Mouse (Mus musculus) E14TG2a.4 (cell line): ENCODE results near the gene Krtap5-1.
"Not testable (repeated sequence)": the region's sequence is repeated elsewhere in the genome, so short reads cannot be mapped to it uniquely, and the experiment has no call there.

ENCODE experiments used
- H3K27me3 ChIP-seq: 2 replicates; pipeline ENCODE4 v1.6.1; 2014; ENCODE audit warnings: low read length, control low read depth; ENCODE audit not compliant: insufficient read depth
- H3K36me3 ChIP-seq: 2 replicates; pipeline ENCODE4 v1.6.1; 2014; ENCODE audit warnings: low read length, control low read depth; ENCODE audit not compliant: insufficient read depth
- H3K4me1 ChIP-seq: replicated peaks from 2 replicates; pipeline ENCODE4 v1.6.1; 2014; ENCODE audit warnings: low read depth, low read length, control low read depth
- H3K4me3 ChIP-seq: replicated peaks from 2 replicates; pipeline ENCODE4 v1.5.1; 2014; ENCODE audit warnings: mild to moderate bottlenecking, low read length
- H3K9me3 ChIP-seq: 2 replicates; pipeline ENCODE4 v1.6.1; 2014; ENCODE audit warnings: low read length, control low read depth
- CTCF ChIP-seq: conservative IDR thresholded peaks from 2 replicates; pipeline ENCODE4 v1.5.1; 2014; ENCODE audit warnings: low read length
- NANOG ChIP-seq: IDR thresholded peaks from 2 replicates; pipeline ENCODE4 v1.6.1; 2014; ENCODE audit warnings: borderline replicate concordance, low read length, mixed read lengths
- POU5F1 ChIP-seq: IDR thresholded peaks from 2 replicates; pipeline ENCODE4 v1.6.1; 2014; ENCODE audit warnings: low read length, borderline replicate concordance

Krtap5-1 gene

DNA sequence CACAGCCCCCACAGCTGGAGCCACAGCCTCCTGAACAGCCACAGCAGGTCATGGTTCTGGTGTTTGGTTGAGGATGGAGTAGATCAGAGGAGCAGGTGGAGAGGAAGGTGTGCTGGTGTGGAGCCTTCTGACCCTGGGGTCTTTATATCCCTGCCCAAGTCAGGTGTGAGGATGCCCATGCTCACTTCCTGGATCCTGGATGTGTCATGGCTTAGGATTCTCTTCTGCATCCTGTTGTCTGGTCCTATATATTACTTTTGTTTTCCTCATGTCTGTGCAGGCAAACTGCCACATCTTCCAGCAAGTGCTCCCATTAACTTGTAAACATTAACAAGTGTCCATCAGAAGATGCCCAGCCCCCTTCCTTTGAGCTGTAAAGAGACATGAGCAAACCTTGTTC lies at the start of gene Krtap5-1:
Gene Krtap5-1 (minus strand): TSS at position 101 of the 400 bp plus-strand sequence.
- Histone ChIP-seq H3K27me3 (peaks cover 21% of the 10 kb centered on the region), H3K9me3 (peaks cover 12% of the 10 kb centered on the region)
- H3K36me3 ChIP-seq, H3K4me1 ChIP-seq, H3K4me3 ChIP-seq: not testable (repeated sequence)

DNA sequence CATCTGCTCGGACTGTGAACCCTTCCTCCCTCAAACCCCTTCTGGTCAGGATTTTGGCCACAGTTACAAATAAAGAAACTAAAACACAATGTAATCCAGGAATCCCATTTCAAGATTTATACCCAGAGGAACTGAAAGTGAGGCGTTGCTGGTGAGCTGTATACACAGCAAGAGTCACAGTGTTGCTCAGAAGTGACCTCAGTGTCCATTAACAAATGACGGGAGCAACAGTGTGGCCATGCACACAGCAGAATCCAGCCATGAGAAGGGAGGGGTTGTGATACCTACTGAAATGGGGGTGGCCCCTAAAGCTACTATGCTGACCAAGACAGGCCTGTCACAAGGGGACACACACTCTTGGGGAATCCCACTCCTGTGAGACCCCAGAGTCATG lies 45.3 kb upstream of the Krtap5-1 start:
- Histone ChIP-seq H3K9me3 (no peaks in the 10 kb centered on the region), H3K4me3 (no peak overlapping the region), H3K4me1 (peaks cover 6% of the 10 kb centered on the region), H3K36me3 (no peaks in the 10 kb centered on the region), H3K27me3 (peaks cover 16% of the 10 kb centered on the region; the same call in 1 of the 2 replicates)
- no peak for TF ChIP-seq NANOG
- TF ChIP-seq POU5F1, result no peak
- no peak for TF ChIP-seq CTCF

DNA sequence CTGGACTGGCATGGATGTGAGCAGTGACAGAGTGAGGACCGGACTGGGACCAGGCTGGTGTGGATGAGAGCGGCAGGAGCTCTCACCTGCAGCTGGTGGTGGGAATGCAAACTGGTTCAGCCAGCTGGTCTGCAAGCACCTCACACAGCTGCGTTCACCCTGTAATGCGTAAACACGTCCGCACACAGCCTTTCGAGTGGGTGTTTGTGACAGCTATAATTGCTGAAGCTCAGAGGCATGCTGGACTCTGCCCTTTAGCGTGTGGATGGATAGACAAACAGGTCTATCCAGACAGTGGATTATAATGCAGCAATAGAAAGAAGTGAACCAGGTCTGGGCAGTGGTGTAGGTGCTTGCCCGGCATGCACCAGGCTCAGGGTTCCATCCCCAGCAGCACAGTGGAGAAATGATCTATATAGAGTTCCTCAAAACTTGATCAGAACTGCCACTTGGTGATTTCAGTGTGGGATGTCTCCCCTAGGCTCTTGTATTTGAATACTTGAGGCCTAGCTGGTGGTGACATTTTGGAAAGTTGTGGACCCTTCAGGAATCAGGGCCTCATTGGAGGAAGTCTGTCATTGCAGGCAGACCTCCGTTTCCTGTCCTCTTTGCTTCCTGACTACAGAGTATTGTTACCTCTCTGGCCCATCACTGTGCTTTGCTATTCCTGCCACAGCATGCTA lies 44.8 kb upstream of the Krtap5-1 start:
- Histone ChIP-seq H3K36me3 (no peaks in the 10 kb centered on the region), H3K4me3 (no peak overlapping the region), H3K27me3 (peaks cover 16% of the 10 kb centered on the region; the same call in 1 of the 2 replicates), H3K9me3 (no peaks in the 10 kb centered on the region), H3K4me1 (peaks cover 6% of the 10 kb centered on the region)
- TF ChIP-seq NANOG (no peak), CTCF (no peak)

DNA sequence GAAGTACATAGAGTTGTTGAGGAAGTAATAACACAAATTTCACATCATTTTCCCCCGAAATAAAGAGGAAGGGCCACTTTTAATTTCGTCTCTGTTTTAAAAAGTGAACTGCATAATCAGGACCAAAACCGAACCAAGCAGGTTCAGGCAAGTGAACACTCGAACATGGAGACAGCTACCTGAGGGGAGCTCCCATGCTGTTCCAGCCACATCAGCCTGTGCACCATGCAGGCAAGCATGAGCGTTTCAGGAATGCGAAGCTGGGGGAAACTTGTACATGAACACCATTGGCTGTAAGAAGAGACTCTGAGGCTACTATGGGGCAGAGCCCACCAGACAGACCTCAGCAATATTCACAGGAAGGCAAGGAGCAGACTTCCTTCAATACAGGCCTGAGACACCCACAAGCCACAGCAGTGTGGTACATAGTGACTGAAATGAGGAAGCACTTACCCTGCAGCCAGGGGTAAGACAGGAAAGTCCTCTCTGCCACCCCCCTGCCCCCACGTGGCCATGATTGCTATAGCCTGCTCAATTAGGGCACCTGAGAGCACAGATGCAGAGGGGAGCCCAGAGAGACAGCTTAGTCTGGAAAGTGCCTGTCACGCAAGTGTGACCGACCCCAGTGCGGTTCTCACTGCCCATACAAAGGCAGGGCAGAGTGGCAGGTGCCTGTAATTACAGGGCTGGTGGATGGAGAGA lies 43.5 kb upstream of the Krtap5-1 start:
- Histone ChIP-seq H3K9me3 (no peaks in the 10 kb centered on the region), H3K4me3 (no peak overlapping the region), H3K36me3 (no peaks in the 10 kb centered on the region), H3K4me1 (0 out of 2 replicates have a peak, but pooled peaks cover under 1% of the 10 kb centered on the region), H3K27me3 (peaks cover 23% of the 10 kb centered on the region; the same call in 1 of the 2 replicates)
- TF ChIP-seq POU5F1, result no peak

DNA sequence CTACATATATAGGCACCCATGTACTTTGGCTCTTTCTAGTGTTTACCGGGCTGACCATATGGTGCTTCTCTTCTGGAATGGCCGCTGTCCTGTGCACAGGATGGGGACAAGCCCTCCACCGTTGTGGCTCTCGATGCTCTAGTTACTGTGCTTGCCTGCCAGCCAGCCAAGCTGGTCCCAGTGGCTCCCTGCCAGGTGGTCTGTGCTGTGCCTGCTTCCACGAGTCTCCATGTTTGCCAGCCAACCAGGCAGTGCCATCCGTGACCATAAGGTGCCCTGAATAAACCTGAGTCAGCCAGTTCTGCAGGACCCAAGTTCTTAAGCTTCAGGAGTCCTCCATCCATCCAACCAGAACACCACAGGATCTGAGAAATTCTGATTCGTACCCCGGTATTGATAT lies 38.2 kb upstream of the Krtap5-1 start:
- H3K4me3 ChIP-seq, result no peak overlapping the region
- H3K4me1 ChIP-seq, result no peaks in the 10 kb centered on the region
- no peaks in the 10 kb centered on the region for H3K36me3 ChIP-seq
- TF ChIP-seq NANOG, result no peak
- TF ChIP-seq POU5F1, result no peak
- no peaks in the 10 kb centered on the region for H3K9me3 ChIP-seq
- peaks cover 23% of the 10 kb centered on the region for H3K27me3 ChIP-seq

DNA sequence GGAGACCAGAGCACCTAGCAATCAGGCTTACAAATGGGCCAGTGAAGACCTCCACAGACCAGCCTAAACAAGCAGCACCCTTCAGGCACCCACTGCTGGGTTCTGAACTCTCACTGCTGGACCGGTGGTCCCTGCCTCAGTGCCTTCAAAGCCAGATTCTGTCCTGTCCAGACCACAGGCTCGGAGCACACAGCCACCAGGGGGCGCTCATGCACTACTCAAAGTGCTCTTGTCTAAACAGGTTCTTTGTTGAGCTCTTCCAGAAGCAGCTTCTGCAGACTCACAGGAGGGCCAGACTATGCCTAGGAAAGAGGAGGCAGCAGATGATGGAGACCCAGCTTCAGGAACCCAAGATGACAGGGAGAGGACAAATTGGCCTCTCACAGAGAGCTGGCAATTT lies 37.3 kb upstream of the Krtap5-1 start:
- TF ChIP-seq POU5F1 (no peak), CTCF (peak; percentile 80)
- peaks cover 19% of the 10 kb centered on the region for H3K27me3 ChIP-seq
- H3K36me3 ChIP-seq, result no peaks in the 10 kb centered on the region
- no peaks in the 10 kb centered on the region for H3K9me3 ChIP-seq
- no peaks in the 10 kb centered on the region for H3K4me1 ChIP-seq
- H3K4me3 ChIP-seq, result no peak overlapping the region

DNA sequence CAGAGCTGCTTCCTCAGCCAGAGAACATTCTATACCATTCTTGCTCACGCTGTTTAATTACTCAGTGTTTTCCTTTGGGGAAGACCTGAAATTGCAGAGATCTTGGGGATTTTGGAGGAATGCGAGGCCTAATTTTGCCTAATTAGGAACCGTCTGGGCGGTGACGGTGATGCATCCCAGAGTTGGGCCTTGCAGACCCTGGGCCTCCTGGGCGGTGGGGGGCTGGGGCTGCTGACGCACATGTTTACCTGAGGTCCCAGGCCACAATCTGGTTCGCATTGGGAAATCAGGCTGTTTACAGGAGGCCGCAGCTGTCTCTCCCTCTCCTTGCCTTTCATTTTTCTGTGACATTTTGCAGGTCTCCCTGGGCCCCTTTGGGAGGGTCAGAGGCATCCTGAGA lies 35.8 kb upstream of the Krtap5-1 start:
- peaks cover 17% of the 10 kb centered on the region for H3K27me3 ChIP-seq
- not testable (repeated sequence) for H3K4me3 ChIP-seq, H3K36me3 ChIP-seq, H3K9me3 ChIP-seq, H3K4me1 ChIP-seq

DNA sequence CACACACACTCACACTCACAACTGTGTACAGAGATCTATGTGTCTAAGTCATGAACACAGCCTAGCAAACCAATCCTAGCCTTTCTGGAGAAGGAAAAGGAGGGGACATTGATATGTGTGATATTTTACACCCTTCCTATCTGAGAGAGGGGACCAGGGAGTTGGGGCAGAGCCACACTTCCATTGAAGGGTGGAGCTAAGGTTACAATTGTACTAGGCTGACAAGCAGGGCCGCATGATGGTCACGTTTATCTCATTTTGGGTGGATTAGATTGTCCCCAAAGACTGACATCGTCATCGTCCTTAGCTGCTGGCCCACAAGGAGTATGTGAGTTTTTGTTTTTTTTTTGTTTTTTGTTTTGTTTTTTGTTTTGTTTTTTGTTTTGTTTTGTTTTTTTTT lies 34.4 kb upstream of the Krtap5-1 start:
- Histone ChIP-seq H3K4me1 (no peaks in the 10 kb centered on the region), H3K27me3 (peaks cover 17% of the 10 kb centered on the region), H3K4me3 (no peak overlapping the region), H3K36me3 (no peaks in the 10 kb centered on the region), H3K9me3 (no peaks in the 10 kb centered on the region)
- TF ChIP-seq NANOG, result no peak
- TF ChIP-seq POU5F1, result no peak
- no peak for TF ChIP-seq CTCF

DNA sequence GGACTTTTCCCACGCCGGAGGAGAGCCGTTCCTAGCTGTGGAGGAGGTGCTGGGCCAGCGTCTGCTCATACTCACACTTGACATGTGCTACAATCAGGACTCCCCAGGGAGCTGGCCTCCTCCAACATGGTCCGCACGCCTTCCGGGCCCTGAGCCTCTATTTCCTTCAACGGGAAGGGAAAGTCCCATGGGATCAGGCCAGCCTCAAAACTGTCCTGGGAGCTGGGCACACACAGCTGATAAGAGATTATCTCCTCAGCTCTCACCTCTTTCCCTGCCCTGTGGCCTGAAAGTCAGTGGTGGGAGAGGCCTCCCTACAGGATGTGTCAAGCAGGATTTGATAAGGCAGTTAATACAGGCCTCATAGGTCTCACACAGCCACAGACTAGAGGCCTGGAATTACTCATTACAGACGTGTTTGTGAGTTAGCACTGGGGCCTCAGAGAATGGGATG lies 33.4 kb upstream of the Krtap5-1 start:
- no peaks in the 10 kb centered on the region for H3K4me1 ChIP-seq
- no peaks in the 10 kb centered on the region for H3K9me3 ChIP-seq
- H3K4me3 ChIP-seq, result no peak overlapping the region
- H3K27me3 ChIP-seq, result peaks cover 10% of the 10 kb centered on the region
- H3K36me3 ChIP-seq, result no peaks in the 10 kb centered on the region
- TF ChIP-seq CTCF, result no peak
- TF ChIP-seq POU5F1, result no peak
- no peak for TF ChIP-seq NANOG
